Mouse (Mus musculus): ENCODE results near the gene Gm3629.
"Not testable (repeated sequence)": the region's sequence is repeated elsewhere in the genome, so short reads cannot be mapped to it uniquely, and the experiment has no call there.

DNA sequence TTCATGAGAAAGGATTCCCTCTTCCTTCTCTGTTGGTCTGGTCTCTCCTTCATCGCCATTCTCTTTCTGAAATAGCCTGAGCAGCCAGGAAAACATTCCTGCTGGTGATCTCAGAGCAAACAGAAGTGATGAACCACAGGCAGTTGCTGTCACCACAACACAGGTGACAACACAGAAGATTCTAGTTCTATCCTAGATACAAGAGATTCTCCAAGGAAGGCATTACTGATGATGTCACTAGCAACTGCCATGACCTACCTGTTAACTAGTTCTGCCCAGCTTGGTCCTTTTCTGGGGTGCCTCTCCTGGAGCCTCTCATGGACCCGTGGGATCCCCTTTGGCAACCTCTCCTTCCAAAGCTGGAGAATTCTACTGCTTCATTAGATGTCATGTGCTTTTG, at the start of gene Gm3629:
- not testable (repeated sequence) for TF ChIP-seq CTCF (conservative IDR thresholded peaks at IDR 0.05; ENCODE audit: insufficient read depth, insufficient read length, low read depth, low read length); POLR2A (IDR thresholded peaks at IDR 0.05; ENCODE audit: low read depth, low read length)

All from kidney, adult 2 months (tissue).